Mouse (Mus musculus) lung, embryonic 15.5 days (tissue): ENCODE results near the gene Iqsec1. TPM values are rescaled to one million over a fixed set of nuclear protein-coding genes. Genes with fewer than 3 reads are reported as not detected.

Experiments
- ATAC-seq: fragments of 200-750 bp; cut with Nextera tagmentation; 2 replicates; pipeline ENCODE4 v1.8.0; 2017; ENCODE audit warnings: moderate number of reproducible peaks, borderline replicate concordance; ENCODE audit not compliant: low FRiP score, low TSS enrichment; ENCODE audit errors: extremely low read depth
- H3K27ac ChIP-seq: fragments of 300-500 bp; sonication (generic); 2 replicates; pipeline ENCODE4 v1.5.1; 2015; ENCODE audit warnings: moderate library complexity, mild to moderate bottlenecking, inconsistent platforms
- H3K27me3 ChIP-seq: fragments of 300-500 bp; sonication (generic); 2 replicates; pipeline ENCODE4 v1.6.1; 2015; ENCODE audit warnings: inconsistent platforms
- H3K36me3 ChIP-seq: fragments of 300-500 bp; sonication (generic); 2 replicates; pipeline ENCODE4 v1.6.1; 2015; ENCODE audit warnings: inconsistent platforms
- H3K4me1 ChIP-seq: fragments of 300-500 bp; sonication (generic); 2 replicates; pipeline ENCODE4 v1.6.1; 2015; ENCODE audit warnings: inconsistent platforms
- H3K4me2 ChIP-seq: fragments of 300-500 bp; sonication (generic); 2 replicates; pipeline ENCODE4 v1.6.1; 2015; ENCODE audit warnings: inconsistent platforms, mild to moderate bottlenecking, moderate library complexity
- H3K4me3 ChIP-seq: fragments of 300-500 bp; sonication (generic); 2 replicates; pipeline ENCODE4 v1.5.1; 2015; ENCODE audit warnings: mild to moderate bottlenecking, inconsistent platforms
- H3K9ac ChIP-seq: fragments of 300-500 bp; sonication (generic); 2 replicates; pipeline ENCODE4 v1.6.1; 2015; ENCODE audit warnings: inconsistent platforms
- H3K9me3 ChIP-seq: fragments of 300-500 bp; sonication (generic); 2 replicates; pipeline ENCODE4 v1.6.1; 2016; ENCODE audit warnings: inconsistent platforms
- WGBS: fragments of 180-500 bp; shearing (Covaris S2); methylation state at CpG from one replicate; pipeline ENCODE4 v1.1.7; 2015; 5-methylcytosine and 5-hydroxymethylcytosine counted together
- microRNA-seq: library from miRNA; unstranded; fragments of <30 nt; microRNA quantifications from one replicate; pipeline ENCODE4, GENCODE M21; 2016
- polyA plus RNA-seq: library from polyadenylated mRNA; unstranded; fragments of >200 nt; fragmentation: Nextera tagmentation; extraction: Ambion mirVana; gene quantifications from 2 replicates; pipeline ENCODE4 v1.2.1, GENCODE M21; 2015

The Iqsec1 gene
- polyA plus RNA-seq, 1 experiment from 2014 or later, result 12.3 TPM

GRCm38 (mm10) chr6:90615991-90616390 is 372.5 kb downstream of the Iqsec1 start:
- Histone ChIP-seq H3K4me1 (peaks cover 21% of the 10 kb centered on the region), H3K4me3 (no peak overlapping the region), H3K36me3 (no peaks in the 10 kb centered on the region), H3K9ac (no peak overlapping the region), H3K27me3 (no peaks in the 10 kb centered on the region), H3K27ac (no peak overlapping the region), H3K4me2 (no peak overlapping the region), H3K9me3 (no peaks in the 10 kb centered on the region)
- 75% methylated on average over 6 of the region's 6 CpGs for WGBS
- ATAC-seq, result no peak

DNA sequence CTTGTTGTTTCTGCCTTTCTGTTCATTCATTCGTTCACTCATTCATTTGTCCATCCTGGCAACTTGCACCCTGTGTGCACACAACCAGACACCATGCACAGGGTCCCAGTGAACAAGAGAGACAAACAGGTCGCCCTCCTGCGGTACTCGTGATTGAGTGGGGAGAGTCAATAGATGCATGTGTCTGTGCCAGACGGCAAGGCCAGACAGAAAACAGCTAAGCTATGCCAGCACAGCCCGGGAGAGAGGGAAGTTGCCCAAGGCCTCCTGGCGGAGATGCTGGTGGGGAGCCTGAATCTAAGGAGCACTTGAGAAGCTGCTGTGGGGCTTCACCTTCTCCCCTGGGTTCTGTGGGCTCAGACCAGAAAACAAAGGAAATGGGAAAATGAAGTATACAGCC is 373.1 kb downstream of the Iqsec1 start:
- Histone ChIP-seq H3K27me3 (no peaks in the 10 kb centered on the region), H3K27ac (no peak overlapping the region), H3K4me3 (no peak overlapping the region), H3K36me3 (no peaks in the 10 kb centered on the region), H3K4me2 (no peak overlapping the region), H3K9me3 (no peaks in the 10 kb centered on the region), H3K4me1 (peaks cover 19% of the 10 kb centered on the region), H3K9ac (no peak overlapping the region)
- no peak for ATAC-seq
- 63% methylated on average over 7 of the region's 7 CpGs for WGBS

GRCm38 (mm10) chr6:90613277-90613676 is 375.2 kb downstream of the Iqsec1 start:
- H3K4me3 ChIP-seq, result no peak overlapping the region
- H3K27ac ChIP-seq, result no peak overlapping the region
- no peak overlapping the region for H3K9ac ChIP-seq
- H3K4me1 ChIP-seq, result peaks cover 1% of the 10 kb centered on the region; the same call in 1 of the 2 replicates
- H3K36me3 ChIP-seq, result no peaks in the 10 kb centered on the region
- no peaks in the 10 kb centered on the region for H3K27me3 ChIP-seq
- ATAC-seq, result no peak
- H3K9me3 ChIP-seq, result no peaks in the 10 kb centered on the region
- no peak overlapping the region for H3K4me2 ChIP-seq
- WGBS, result 77% methylated on average over 8 of the region's 8 CpGs

GRCm38 (mm10) chr6:90610248-90610647 is 378.2 kb downstream of the Iqsec1 start:
- H3K9me3 ChIP-seq, result no peaks in the 10 kb centered on the region
- no peak for ATAC-seq
- peaks cover 9% of the 10 kb centered on the region for H3K4me1 ChIP-seq
- no peaks in the 10 kb centered on the region for H3K36me3 ChIP-seq
- H3K4me2 ChIP-seq, result no peak overlapping the region
- H3K27me3 ChIP-seq, result peaks cover 4% of the 10 kb centered on the region; the same call in 1 of the 2 replicates
- H3K27ac ChIP-seq, result no peak overlapping the region
- H3K4me3 ChIP-seq, result no peak overlapping the region
- WGBS, result 83% methylated on average over 5 of the region's 5 CpGs
- no peak overlapping the region for H3K9ac ChIP-seq

DNA sequence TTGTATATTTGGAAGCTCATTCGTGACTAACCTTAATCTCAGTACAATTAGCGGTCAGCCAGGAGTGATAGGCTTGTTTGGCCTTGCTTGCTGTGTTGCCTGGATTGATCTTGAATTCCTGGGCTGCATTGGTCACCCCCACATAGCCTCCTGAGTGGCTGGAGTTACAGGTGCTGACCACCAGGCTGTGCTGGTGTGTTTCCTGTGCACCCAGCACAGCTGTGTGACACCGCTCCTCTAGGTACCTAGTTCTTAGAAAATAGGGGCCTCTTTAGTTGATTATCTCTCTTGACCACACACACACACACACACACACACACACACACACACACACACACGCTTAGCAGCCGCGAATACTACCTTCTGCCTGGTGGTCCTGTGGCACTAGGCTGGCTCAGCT is 380.3 kb downstream of the Iqsec1 start:
- H3K27me3 ChIP-seq, result peaks cover 4% of the 10 kb centered on the region; the same call in 1 of the 2 replicates
- no peak overlapping the region for H3K4me3 ChIP-seq
- H3K9me3 ChIP-seq, result no peaks in the 10 kb centered on the region
- no peak overlapping the region for H3K27ac ChIP-seq
- ATAC-seq, result no peak
- H3K4me1 ChIP-seq, result peaks cover 13% of the 10 kb centered on the region
- H3K36me3 ChIP-seq, result no peaks in the 10 kb centered on the region
- WGBS, result 53% methylated on average over 6 of the region's 6 CpGs
- H3K4me2 ChIP-seq, result no peak overlapping the region
- H3K9ac ChIP-seq, result no peak overlapping the region

DNA sequence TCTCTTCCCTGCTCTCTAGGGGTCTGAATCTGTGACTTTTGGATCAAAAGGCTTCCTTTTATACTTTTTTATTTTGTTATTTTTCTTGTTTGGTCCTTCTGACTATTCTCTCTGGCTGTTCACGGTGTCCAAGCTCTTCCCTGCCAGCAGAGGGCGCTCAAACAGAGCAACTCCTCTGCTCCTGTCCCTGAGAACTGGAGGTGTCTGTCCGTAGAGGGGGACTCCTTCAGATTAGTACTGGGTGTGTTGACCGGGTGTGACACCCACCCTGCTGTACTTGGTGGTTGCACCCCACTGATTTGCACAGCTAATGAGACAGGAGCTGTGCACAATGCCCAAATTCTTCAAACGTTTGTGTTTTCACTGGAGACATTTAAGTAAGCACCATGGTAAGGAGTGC is 381.3 kb downstream of the Iqsec1 start:
- Histone ChIP-seq H3K4me1 (peaks cover 13% of the 10 kb centered on the region), H3K4me2 (no peak overlapping the region), H3K27me3 (peaks cover 4% of the 10 kb centered on the region; the same call in 1 of the 2 replicates), H3K9me3 (no peaks in the 10 kb centered on the region), H3K4me3 (no peak overlapping the region), H3K27ac (no peak overlapping the region), H3K36me3 (no peaks in the 10 kb centered on the region), H3K9ac (no peak overlapping the region)
- 13% methylated on average over 5 of the region's 5 CpGs for WGBS
- ATAC-seq, result no peak

DNA sequence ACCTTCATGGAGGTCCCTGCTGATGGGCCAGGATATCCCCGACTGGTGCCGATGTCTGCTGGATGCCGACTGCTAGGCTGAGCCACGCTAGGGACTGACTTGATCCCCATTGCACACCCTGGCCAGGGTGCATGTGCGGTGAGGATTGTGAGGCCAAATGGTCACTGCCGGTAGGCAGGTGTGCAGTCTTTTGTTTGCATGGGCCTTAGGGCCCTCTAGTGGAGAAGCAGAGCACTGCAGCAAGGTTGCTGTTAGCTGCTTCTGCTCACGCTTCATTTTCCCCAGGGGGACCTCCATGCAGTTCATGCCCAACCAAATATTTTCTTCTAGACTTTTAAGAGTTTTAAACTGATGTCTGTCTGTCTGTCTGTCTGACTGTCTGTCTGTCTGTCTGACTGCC is 381.9 kb downstream of the Iqsec1 start:
- H3K27me3 ChIP-seq, result peaks cover 4% of the 10 kb centered on the region; the same call in 1 of the 2 replicates
- no peak overlapping the region; the same call in 1 of the 2 replicates for H3K9ac ChIP-seq
- H3K4me3 ChIP-seq, result no peak overlapping the region
- no peak for ATAC-seq
- no peak overlapping the region; the same call in 1 of the 2 replicates for H3K4me2 ChIP-seq
- no peaks in the 10 kb centered on the region for H3K9me3 ChIP-seq
- peaks cover 13% of the 10 kb centered on the region for H3K4me1 ChIP-seq
- no peaks in the 10 kb centered on the region for H3K36me3 ChIP-seq
- WGBS, result 26% methylated on average over 7 of the region's 7 CpGs
- no peak overlapping the region for H3K27ac ChIP-seq

Small RNA genes within 50 kb of the gene (microRNA-seq; reads per million reads assigned to microRNA genes)
- gene Gm24816, result not detected

Other genes with a start within 250 kb of the Iqsec1 start
- 25.7 and 27.5 TPM in 2 replicates for gene Nup210, start 128.1 kb upstream of the Iqsec1 start, polyA plus RNA-seq
- 7.5 and 8.2 TPM in 2 replicates for gene Hdac11, start 168.0 kb upstream of the Iqsec1 start, polyA plus RNA-seq
- 53.0 and 65.0 TPM in 2 replicates for gene Fbln2, start 223.8 kb upstream of the Iqsec1 start, polyA plus RNA-seq